Mouse (Mus musculus): ENCODE data around the gene Gpatch2l. TPM values are rescaled to one million over a fixed set of nuclear protein-coding genes. Genes with fewer than 3 reads are reported as not detected.

The Gpatch2l gene
- total RNA-seq (2014; rRNA removed) (29.3 and 36.1 TPM in 2 replicates), polyA plus RNA-seq (2015; fragmentation: Nextera tagmentation; extraction: Ambion mirVana) (21.0 and 23.7 TPM in 2 replicates)

- Histone ChIP-seq H3K9ac (replicated peaks; ENCODE audit: low read length, poor library complexity, severe bottlenecking) (peak within 1 kb of the TSS; percentile 77), H3K4me1 (ENCODE audit: insufficient read depth, low read length) (peaks cover 5% of the 10 kb centered on the region), H3K27ac (ENCODE audit: low read depth, low read length) (peak within 1 kb of the TSS; percentile 73), H3K36me3 (ENCODE audit: insufficient read depth, low read length) (peaks cover 8% of the 10 kb centered on the region; the same call in 1 of the 2 replicates), H3K4me3 (ENCODE audit: low read depth, low read length) (peak within 1 kb of the TSS; percentile 67), H3K27me3 (ENCODE audit: insufficient read depth, low read length) (no peaks in the 10 kb centered on the region), H3K9me3 (ENCODE audit: low read length) (no peaks in the 10 kb centered on the region), H3K4me2 (ENCODE audit: low read depth, low read length, poor library complexity, severe bottlenecking) (peak within 1 kb of the TSS; percentile 64)
- ATAC-seq (ENCODE audit: low FRiP score) (peak; percentile 99), DNase-seq (ENCODE audit: low spot score) (peak; percentile 98)
- WGBS: under 1% methylated on average over 55 of the region's 58 CpGs
- TF ChIP-seq CTCF (IDR thresholded peaks at IDR 0.05): 0 out of 2 replicates have a peak, but pooled peaks have one; percentile 3
Measured at GRCm38 (mm10) chr12:86241604-86242536, at the start of gene Gpatch2l. Gene Gpatch2l (plus strand): TSS chr12:86241858.

GRCm38 (mm10) chr12:86192036-86192449 lies 49.6 kb upstream of the Gpatch2l start:
- H3K27me3 ChIP-seq (ENCODE audit: insufficient read depth, low read length): no peaks in the 10 kb centered on the region
- H3K27ac ChIP-seq (ENCODE audit: low read depth, low read length): no peak overlapping the region
- TF ChIP-seq CTCF (IDR thresholded peaks at IDR 0.05): no peak
- H3K9me3 ChIP-seq (ENCODE audit: low read length): no peaks in the 10 kb centered on the region
- WGBS: 31% methylated on average over 15 of the region's 15 CpGs
- peak; percentile 50 for DNase-seq (ENCODE audit: low spot score)
- H3K4me2 ChIP-seq (ENCODE audit: low read depth, low read length, poor library complexity, severe bottlenecking): no peak overlapping the region
- H3K4me1 ChIP-seq (ENCODE audit: insufficient read depth, low read length): no peaks in the 10 kb centered on the region
- no peak overlapping the region for H3K4me3 ChIP-seq (ENCODE audit: low read depth, low read length)
- ATAC-seq (ENCODE audit: low FRiP score): no peak
- no peak overlapping the region for H3K9ac ChIP-seq (replicated peaks; ENCODE audit: low read length, poor library complexity, severe bottlenecking)
- H3K36me3 ChIP-seq (ENCODE audit: insufficient read depth, low read length): no peaks in the 10 kb centered on the region

GRCm38 (mm10) chr12:86196944-86197343 lies 44.7 kb upstream of the Gpatch2l start:
- Histone ChIP-seq H3K4me1 (ENCODE audit: insufficient read depth, low read length) (no peaks in the 10 kb centered on the region), H3K9me3 (ENCODE audit: low read length) (no peaks in the 10 kb centered on the region), H3K4me3 (ENCODE audit: low read depth, low read length) (no peak overlapping the region), H3K27me3 (ENCODE audit: insufficient read depth, low read length) (no peaks in the 10 kb centered on the region), H3K4me2 (ENCODE audit: low read depth, low read length, poor library complexity, severe bottlenecking) (no peak overlapping the region), H3K36me3 (ENCODE audit: insufficient read depth, low read length) (no peaks in the 10 kb centered on the region), H3K9ac (replicated peaks; ENCODE audit: low read length, poor library complexity, severe bottlenecking) (no peak overlapping the region), H3K27ac (ENCODE audit: low read depth, low read length) (no peak overlapping the region)
- WGBS: 93% methylated on average over 7 of the region's 7 CpGs
- no peak for ATAC-seq (ENCODE audit: low FRiP score)
- DNase-seq (ENCODE audit: low spot score): no peak
- TF ChIP-seq CTCF (IDR thresholded peaks at IDR 0.05): no peak

GRCm38 (mm10) chr12:86203443-86204057 lies 38.1 kb upstream of the Gpatch2l start:
- no peaks in the 10 kb centered on the region for H3K9me3 ChIP-seq (ENCODE audit: low read length)
- H3K4me1 ChIP-seq (ENCODE audit: insufficient read depth, low read length): no peaks in the 10 kb centered on the region
- DNase-seq (ENCODE audit: low spot score) (no peak), ATAC-seq (ENCODE audit: low FRiP score) (no peak)
- WGBS: 89% methylated on average over 8 of the region's 8 CpGs
- H3K4me3 ChIP-seq (ENCODE audit: low read depth, low read length): no peak overlapping the region
- H3K9ac ChIP-seq (replicated peaks; ENCODE audit: low read length, poor library complexity, severe bottlenecking): no peak overlapping the region
- no peak overlapping the region for H3K4me2 ChIP-seq (ENCODE audit: low read depth, low read length, poor library complexity, severe bottlenecking)
- no peak for TF ChIP-seq CTCF (IDR thresholded peaks at IDR 0.05)
- peaks cover 1% of the 10 kb centered on the region; the same call in 1 of the 2 replicates for H3K27me3 ChIP-seq (ENCODE audit: insufficient read depth, low read length)
- H3K36me3 ChIP-seq (ENCODE audit: insufficient read depth, low read length): no peaks in the 10 kb centered on the region
- H3K27ac ChIP-seq (ENCODE audit: low read depth, low read length): no peak overlapping the region

- no peak overlapping the region for H3K9ac ChIP-seq (replicated peaks; ENCODE audit: low read length, poor library complexity, severe bottlenecking)
- ATAC-seq (ENCODE audit: low FRiP score) (no peak), DNase-seq (ENCODE audit: low spot score) (no peak)
Measured at GRCm38 (mm10) chr12:86211099-86211520, 30.5 kb upstream of the Gpatch2l start.

More at GRCm38 (mm10) chr12:86211099-86211520, 30.5 kb upstream of the Gpatch2l start:
- Histone ChIP-seq H3K4me1 (ENCODE audit: insufficient read depth, low read length) (peaks cover 7% of the 10 kb centered on the region; the same call in 1 of the 2 replicates), H3K27me3 (ENCODE audit: insufficient read depth, low read length) (peaks cover 12% of the 10 kb centered on the region), H3K4me3 (ENCODE audit: low read depth, low read length) (peak overlapping the region; percentile 8; the same call in 1 of the 2 replicates), H3K27ac (ENCODE audit: low read depth, low read length) (no peak overlapping the region), H3K36me3 (ENCODE audit: insufficient read depth, low read length) (no peaks in the 10 kb centered on the region), H3K4me2 (ENCODE audit: low read depth, low read length, poor library complexity, severe bottlenecking) (peak overlapping the region; percentile 43), H3K9me3 (ENCODE audit: low read length) (no peaks in the 10 kb centered on the region)
- 3% methylated on average over 17 of the region's 19 CpGs for WGBS
- TF ChIP-seq CTCF (IDR thresholded peaks at IDR 0.05): no peak

All from midbrain, postnatal 0 days (tissue).